Mouse (Mus musculus) thymus, adult 2 months (tissue): ENCODE data around the gene Bcl7b. TPM values are rescaled to one million over a fixed set of nuclear protein-coding genes. Genes with fewer than 3 reads are reported as not detected.

Experiments used
- DNase-seq: peaks from one replicate; pipeline ENCODE4 v3.0.0; 2021
- H3K27ac ChIP-seq: fragments of 200-500 bp; 2 replicates; pipeline ENCODE4 v1.5.1; 2012; ENCODE audit warnings: low read length, control low read depth; ENCODE audit not compliant: control insufficient read depth, insufficient read depth
- H3K27me3 ChIP-seq: fragments of 200-500 bp; 2 replicates; pipeline ENCODE4 v1.6.1; 2012; ENCODE audit warnings: mild to moderate bottlenecking, low read length, moderate library complexity, mixed read lengths; ENCODE audit not compliant: control insufficient read depth, insufficient read depth
- H3K36me3 ChIP-seq: fragments of 200-500 bp; 2 replicates; pipeline ENCODE4 v1.6.1; 2012; ENCODE audit warnings: mild to moderate bottlenecking, low read length, moderate library complexity; ENCODE audit not compliant: control insufficient read depth, insufficient read depth
- H3K4me1 ChIP-seq: fragments of 200-500 bp; replicated peaks from 2 replicates; pipeline ENCODE4 v1.6.1; 2012; ENCODE audit warnings: low read length; ENCODE audit not compliant: control insufficient read depth, insufficient read depth
- H3K4me3 ChIP-seq: fragments of 200-500 bp; 2 replicates; pipeline ENCODE4 v1.5.1; 2012; ENCODE audit warnings: mild to moderate bottlenecking, low read length, control low read depth, moderate library complexity; ENCODE audit not compliant: control insufficient read depth, insufficient read depth
- CTCF ChIP-seq: fragments of 200-500 bp; IDR thresholded peaks from 2 replicates; pipeline ENCODE4 v1.5.1; 2012; ENCODE audit warnings: mild to moderate bottlenecking, control low read depth, low read length, moderate library complexity, borderline replicate concordance; ENCODE audit not compliant: control insufficient read depth, poor library complexity, insufficient read depth; ENCODE audit errors: extremely low read depth
- POLR2A ChIP-seq: fragments of 200-500 bp; IDR thresholded peaks from 2 replicates; pipeline ENCODE4 v1.6.1; 2012; ENCODE audit warnings: mild to moderate bottlenecking, low read length, control low read depth, moderate library complexity; ENCODE audit not compliant: control insufficient read depth, poor library complexity, insufficient read depth; ENCODE audit errors: extremely low read depth
- WGBS: fragments of 180-500 bp; shearing (Covaris S2); methylation state at CpG from one replicate; pipeline ENCODE4 v1.1.7; 2018; 5-methylcytosine and 5-hydroxymethylcytosine counted together
- polyA plus RNA-seq: library from polyadenylated mRNA; depleted of rRNA; stranded (reverse); fragments of >200 nt; gene quantifications from 2 replicates; pipeline ENCODE4 v1.2.3, GENCODE M21; 2012

Bcl7b gene
- polyA plus RNA-seq, 1 experiment, result 67.0 TPM

- H3K4me1 ChIP-seq, result no peaks in the 10 kb centered on the region
- no peaks in the 10 kb centered on the region for H3K27me3 ChIP-seq
- no peak overlapping the region for H3K4me3 ChIP-seq
- no peak overlapping the region for H3K27ac ChIP-seq
- no peak for DNase-seq
- TF ChIP-seq CTCF, result no peak
- no peak for TF ChIP-seq POLR2A
- H3K36me3 ChIP-seq, result peaks cover 63% of the 10 kb centered on the region
- 98% methylated on average over 4 of the region's 4 CpGs for WGBS
Observed at GRCm38 (mm10) chr5:135178996-135179395, 10.9 kb downstream of the Bcl7b start.

GRCm38 (mm10) chr5:135179616-135180015 lies 11.5 kb downstream of the Bcl7b start:
- Histone ChIP-seq H3K4me1 (no peaks in the 10 kb centered on the region), H3K27ac (no peak overlapping the region), H3K36me3 (peaks cover 60% of the 10 kb centered on the region), H3K27me3 (no peaks in the 10 kb centered on the region), H3K4me3 (no peak overlapping the region)
- no peak for DNase-seq
- WGBS, result 97% methylated on average over 7 of the region's 7 CpGs
- no peak for TF ChIP-seq CTCF
- TF ChIP-seq POLR2A, result no peak

GRCm38 (mm10) chr5:135180796-135181195 lies 12.7 kb downstream of the Bcl7b start:
- 98% methylated on average over 14 of the region's 14 CpGs for WGBS
- no peak for DNase-seq
- H3K4me1 ChIP-seq, result no peaks in the 10 kb centered on the region
- no peaks in the 10 kb centered on the region for H3K27me3 ChIP-seq
- peaks cover 60% of the 10 kb centered on the region for H3K36me3 ChIP-seq
- H3K4me3 ChIP-seq, result no peak overlapping the region
- H3K27ac ChIP-seq, result no peak overlapping the region
- TF ChIP-seq POLR2A, result no peak
- no peak for TF ChIP-seq CTCF

GRCm38 (mm10) chr5:135181776-135182175 lies 13.7 kb downstream of the Bcl7b start:
- Histone ChIP-seq H3K4me1 (peaks cover 3% of the 10 kb centered on the region), H3K36me3 (peaks cover 57% of the 10 kb centered on the region), H3K27me3 (no peaks in the 10 kb centered on the region), H3K27ac (no peak overlapping the region), H3K4me3 (no peak overlapping the region)
- DNase-seq, result no peak
- TF ChIP-seq POLR2A, result no peak
- no peak for TF ChIP-seq CTCF
- 95% methylated on average over 6 of the region's 6 CpGs for WGBS

GRCm38 (mm10) chr5:135183131-135183861 lies 15.2 kb downstream of the Bcl7b start:
- Histone ChIP-seq H3K36me3 (peaks cover 42% of the 10 kb centered on the region), H3K27ac (no peak overlapping the region), H3K4me1 (peaks cover 6% of the 10 kb centered on the region), H3K27me3 (no peaks in the 10 kb centered on the region), H3K4me3 (no peak overlapping the region)
- 79% methylated on average over 8 of the region's 8 CpGs for WGBS
- TF ChIP-seq POLR2A (no peak), CTCF (no peak)
- no peak for DNase-seq

GRCm38 (mm10) chr5:135185016-135185415 lies 16.9 kb downstream of the Bcl7b start:
- Histone ChIP-seq H3K4me1 (peaks cover 11% of the 10 kb centered on the region), H3K36me3 (peaks cover 25% of the 10 kb centered on the region), H3K27ac (no peak overlapping the region), H3K4me3 (no peak overlapping the region), H3K27me3 (no peaks in the 10 kb centered on the region)
- WGBS, result 98% methylated on average over 3 of the region's 3 CpGs
- no peak for DNase-seq
- TF ChIP-seq CTCF (no peak), POLR2A (no peak)
